Mouse (Mus musculus): Measurements from ENCODE around the gene Zfp866.

DNA sequence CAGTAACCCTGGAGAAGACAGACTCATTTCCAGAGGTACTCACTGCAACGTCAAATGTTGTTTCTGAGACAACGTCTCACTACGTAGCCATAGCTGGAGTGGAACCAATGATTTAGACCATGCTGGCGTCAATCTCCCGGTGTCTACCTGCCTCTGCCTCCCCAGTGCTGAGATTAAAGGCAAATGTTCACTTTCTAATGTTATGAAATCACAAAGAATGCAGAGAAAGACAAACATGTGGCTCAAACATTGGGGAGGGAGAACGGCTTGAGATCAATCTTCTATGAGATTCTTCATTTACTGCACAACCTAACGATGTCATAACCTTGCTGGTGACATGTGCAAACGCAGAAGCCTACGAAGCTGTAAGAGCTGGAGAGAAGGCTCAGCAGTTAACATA lies 19.8 kb downstream of the Zfp866 start:
- TF ChIP-seq GATA1 (IDR thresholded peaks at IDR 0.05; ENCODE audit: borderline replicate concordance, low read length) (no peak), FLI1 (IDR thresholded peaks at IDR 0.05; ENCODE audit: low read length) (no peak)

Data from megakaryocyte, embryonic 14.5 days (primary cell).